Mouse (Mus musculus) bone marrow macrophage, adult 2 months (primary cell): ENCODE data around the gene Bst1. TPM values are rescaled to one million over a fixed set of nuclear protein-coding genes. Genes with fewer than 3 reads are reported as not detected.

Source experiments
- H3K27ac ChIP-seq: 2 replicates; pipeline ENCODE4 v1.5.1; 2012; ENCODE audit warnings: low read depth, low read length; ENCODE audit not compliant: insufficient read depth
- H3K4me1 ChIP-seq: 2 replicates; pipeline ENCODE4 v1.6.1; 2012; ENCODE audit warnings: low read length; ENCODE audit not compliant: control insufficient read depth, insufficient read depth
- H3K4me3 ChIP-seq: 2 replicates; pipeline ENCODE4 v1.5.1; 2012; ENCODE audit warnings: mild to moderate bottlenecking, low read length, moderate library complexity; ENCODE audit not compliant: insufficient read depth
- CTCF ChIP-seq: IDR thresholded peaks from 2 replicates; pipeline ENCODE4 v1.5.1; 2012; ENCODE audit warnings: low read depth, mild to moderate bottlenecking, low read length, moderate library complexity
- POLR2A ChIP-seq: IDR thresholded peaks from 2 replicates; pipeline ENCODE4 v1.6.1; 2012; ENCODE audit warnings: mild to moderate bottlenecking, low read depth, low read length, borderline replicate concordance
- polyA plus RNA-seq: library from polyadenylated mRNA; stranded (reverse); fragments of >200 nt; gene quantifications from 2 replicates; pipeline ENCODE4 v1.2.4, GENCODE M21; 2012; ENCODE audit not compliant: missing spikeins, insufficient read depth, insufficient read length

Gene Bst1
- polyA plus RNA-seq, 1 experiment, result 33.5 TPM

- TF ChIP-seq CTCF, result no peak
- no peak for TF ChIP-seq POLR2A
- peak overlapping the region; percentile 4; the same call in 1 of the 2 replicates for H3K4me3 ChIP-seq
- H3K27ac ChIP-seq, result no peak overlapping the region
- H3K4me1 ChIP-seq, result peaks cover 35% of the 10 kb centered on the region
Measured at GRCm38 (mm10) chr5:43868711-43869600, 50.3 kb downstream of the Bst1 start.

DNA sequence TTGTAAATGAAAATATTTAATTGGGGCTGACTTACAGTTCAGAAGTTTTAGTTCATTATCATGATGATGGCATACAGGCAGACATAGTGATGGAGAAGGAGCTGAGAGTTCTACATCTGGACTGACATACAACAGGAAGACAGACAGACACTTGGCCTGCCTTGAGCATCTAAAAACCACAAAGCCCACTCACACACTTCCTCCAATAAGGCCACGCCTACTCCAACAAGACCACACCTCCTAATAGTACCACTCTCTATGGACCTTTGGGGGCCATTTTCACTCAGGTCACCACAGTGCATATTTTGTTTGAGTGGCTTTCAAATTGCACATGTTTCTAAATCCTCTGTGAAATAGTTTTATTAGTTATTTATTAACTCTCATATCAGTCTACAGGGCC lies 53.2 kb downstream of the Bst1 start:
- H3K4me3 ChIP-seq, result no peak overlapping the region
- H3K27ac ChIP-seq, result no peak overlapping the region
- H3K4me1 ChIP-seq, result peaks cover 25% of the 10 kb centered on the region
- no peak for TF ChIP-seq CTCF
- no peak for TF ChIP-seq POLR2A

DNA sequence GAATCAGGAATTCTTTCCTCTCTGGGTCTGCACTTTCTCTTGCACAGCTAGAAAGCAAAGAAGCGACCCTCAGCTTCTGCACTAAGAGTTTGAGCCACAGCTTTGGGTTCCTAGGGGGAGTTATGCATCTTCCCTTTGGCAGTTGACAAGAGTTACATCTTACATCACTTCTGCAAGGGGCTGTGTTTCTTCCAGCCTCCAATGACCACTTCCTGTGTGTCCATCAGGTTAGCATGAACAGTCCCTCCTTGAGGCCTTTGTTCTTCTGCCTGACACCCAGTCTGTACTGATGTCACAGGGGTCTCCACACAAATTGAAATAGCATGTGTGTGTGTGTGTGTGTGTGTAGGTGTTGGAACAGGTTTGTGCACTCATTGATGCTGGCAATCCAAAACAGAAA lies 54.0 kb downstream of the Bst1 start:
- Histone ChIP-seq H3K4me1 (peaks cover 27% of the 10 kb centered on the region), H3K4me3 (no peak overlapping the region), H3K27ac (no peak overlapping the region)
- TF ChIP-seq POLR2A (no peak), CTCF (no peak)

- H3K27ac ChIP-seq, result peak overlapping the region; percentile 93
- TF ChIP-seq CTCF, result no peak
- no peak for TF ChIP-seq POLR2A
- no peak overlapping the region for H3K4me3 ChIP-seq
- peaks cover 46% of the 10 kb centered on the region for H3K4me1 ChIP-seq
Measured at GRCm38 (mm10) chr5:43882034-43882433, 63.3 kb downstream of the Bst1 start.

DNA sequence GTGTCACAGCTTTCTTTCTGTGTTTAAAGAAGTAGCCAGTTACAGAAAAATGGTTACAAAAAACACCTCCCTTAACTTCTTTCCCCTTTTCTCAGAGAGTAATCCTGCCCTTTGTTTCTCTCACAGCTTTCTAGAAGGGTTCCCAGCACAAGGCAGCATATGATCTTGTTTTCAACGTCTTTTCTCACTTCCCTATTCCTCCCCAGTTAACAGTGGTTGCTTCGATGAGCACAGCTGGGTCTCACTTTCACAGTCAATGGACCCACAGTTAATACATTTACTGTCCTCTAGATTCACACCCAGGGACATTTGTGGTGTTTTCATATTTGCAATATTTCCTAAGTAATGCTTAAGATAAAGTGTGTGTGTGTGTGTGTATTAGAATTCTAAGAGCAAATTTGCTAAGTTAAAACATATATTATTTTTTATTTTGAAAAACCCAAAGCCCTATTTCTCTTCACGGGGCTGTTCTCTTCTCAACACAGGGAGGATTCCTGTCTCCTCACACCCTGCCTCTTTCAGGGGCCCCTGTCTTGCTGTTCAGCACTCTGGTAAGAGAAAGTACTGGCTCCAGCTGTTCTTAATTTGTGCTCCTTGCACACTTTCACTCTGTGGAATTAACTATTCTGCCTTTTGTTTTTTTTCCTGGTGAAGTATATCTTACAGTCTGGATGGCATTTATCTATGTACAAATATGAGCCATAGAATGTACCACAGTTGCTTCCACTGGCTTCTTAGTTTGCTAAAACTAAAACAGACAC lies 66.6 kb downstream of the Bst1 start:
- no peak overlapping the region for H3K4me3 ChIP-seq
- H3K27ac ChIP-seq, result peak overlapping the region; percentile 77
- TF ChIP-seq POLR2A, result no peak
- H3K4me1 ChIP-seq, result peaks cover 49% of the 10 kb centered on the region

DNA sequence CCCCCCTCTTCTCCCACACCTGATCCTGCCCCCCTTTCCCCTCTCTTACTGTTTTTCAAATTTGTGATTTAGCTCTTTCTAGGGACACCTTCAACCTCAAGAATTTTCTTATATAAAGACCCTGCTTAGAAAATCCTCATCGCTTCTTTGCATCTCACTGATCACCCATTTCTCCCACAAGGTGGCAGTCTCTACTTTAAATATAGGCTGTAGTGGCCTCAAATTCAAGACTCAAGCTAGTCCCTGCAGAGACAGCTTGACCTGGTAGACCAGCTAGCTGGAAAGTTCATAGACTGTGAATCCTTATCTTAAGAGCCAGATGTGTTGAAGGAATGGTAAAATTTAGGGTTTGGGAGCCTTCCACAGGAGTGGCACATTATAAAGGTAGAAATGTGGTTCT lies 73.7 kb downstream of the Bst1 start:
- H3K4me3 ChIP-seq, result no peak overlapping the region
- TF ChIP-seq CTCF (no peak), POLR2A (no peak)
- peaks cover 12% of the 10 kb centered on the region for H3K4me1 ChIP-seq
- H3K27ac ChIP-seq, result no peak overlapping the region

Other genes starting within 250 kb of the Bst1 start
- gene Cc2d2a, start 156.5 kb upstream of the Bst1 start, polyA plus RNA-seq, result 0.48 and 0.78 TPM in 2 replicates
- gene Fbxl5, start 2.8 kb downstream of the Bst1 start, polyA plus RNA-seq, result 46.5 and 47.2 TPM in 2 replicates
- gene Cd38, start 49.7 kb downstream of the Bst1 start, polyA plus RNA-seq, result not detected in 2 replicates
- not detected in 2 replicates for gene Gm7879, start 94.3 kb downstream of the Bst1 start, polyA plus RNA-seq
- not detected in 2 replicates for gene Fgfbp1, start 162.9 kb downstream of the Bst1 start, polyA plus RNA-seq